Mouse (Mus musculus) stomach, postnatal 0 days (tissue): ENCODE measurements around the gene Kcne1.

Experiments used
- CTCF ChIP-seq: IDR thresholded peaks from 2 replicates; pipeline ENCODE4 v1.5.1; 2016; ENCODE audit warnings: antibody characterized with exemption, low read depth, mild to moderate bottlenecking, moderate library complexity
- EP300 ChIP-seq: optimal IDR thresholded peaks from 2 replicates; pipeline ENCODE3; 2016; ENCODE audit warnings: antibody characterized with exemption

DNA sequence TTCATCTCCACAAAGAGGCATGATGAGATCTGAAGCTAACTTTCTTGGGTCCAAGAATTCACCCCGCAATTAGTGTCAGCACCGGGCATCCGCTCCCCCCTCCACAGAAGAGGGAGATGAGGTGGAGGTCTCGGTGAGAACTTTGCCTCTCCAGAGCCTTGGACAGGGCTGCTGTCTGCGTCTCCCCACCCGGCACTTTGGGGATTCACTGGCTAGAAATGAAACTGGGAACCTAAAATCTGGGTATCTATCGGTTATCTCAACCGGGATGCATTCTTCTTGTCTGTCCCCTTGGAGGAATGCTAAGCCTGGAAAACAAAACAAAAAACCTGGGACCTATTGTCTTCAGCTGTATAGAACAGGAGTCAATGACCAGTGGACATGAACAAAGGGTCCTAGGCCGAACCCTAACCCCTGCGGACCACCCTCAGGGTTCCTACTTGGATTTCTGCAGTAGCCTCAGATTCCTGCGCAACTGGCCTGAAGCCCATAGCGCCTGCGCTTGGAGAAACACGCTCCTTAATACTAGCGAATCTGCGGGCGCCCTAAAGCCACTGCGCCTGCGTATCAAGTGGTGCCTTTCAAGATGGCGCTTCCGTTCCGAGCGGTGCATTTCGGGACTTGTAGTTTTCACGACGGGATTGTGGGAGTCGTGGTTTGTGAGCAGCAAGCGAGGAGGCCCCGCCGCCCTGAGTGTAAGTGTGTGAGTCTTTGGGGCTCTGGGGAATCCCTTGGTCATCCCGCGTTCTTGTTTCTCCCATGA, 58.4 kb downstream of the Kcne1 start, which contains the start of gene Smim11:
- TF ChIP-seq CTCF, result no peak
- no peak for TF ChIP-seq EP300
